Mouse (Mus musculus) c-Kit-positive CD71-negative TER-119-negative erythroid progenitor cells, embryonic 14.5 days (primary cell): ENCODE data around the gene Gm12888.
"Not testable (repeated sequence)": the region's sequence is repeated elsewhere in the genome, so short reads cannot be mapped to it uniquely, and the experiment has no call there.

Source experiments
- DNase-seq: peaks from one replicate; pipeline ENCODE4 v3.0.0-alpha.2; 2013; ENCODE audit warnings: low read depth

The Gm12888 gene

GRCm38 (mm10) chr4:121324817-121325216 lies at the start of gene Gm12888:
TSS of gene Gm12888 (minus strand) at chr4:121324917.
- not testable (repeated sequence) for DNase-seq
